Mouse (Mus musculus) megakaryocyte, adult 5-6 weeks (primary cell): ENCODE results near the gene Pwwp2b. TPM values are rescaled to one million over a fixed set of nuclear protein-coding genes. Genes with fewer than 3 reads are reported as not detected.

ENCODE experiments used
- ATAC-seq: 2 replicates; pipeline ENCODE4 v1.8.0; 2016; ENCODE audit warnings: mild to moderate bottlenecking, inconsistent platforms; ENCODE audit not compliant: poor library complexity, severe bottlenecking
- total RNA-seq, 2 experiments: library from RNA; stranded (forward) in 1 of 2; stranded (reverse) in 1 of 2; fragments of 153-499, 151-499 nt in 1 of 2; fragments of 221-1000, 200-1000 nt in 1 of 2; gene quantifications; 2 replicates each; pipeline versions ENCODE4 v1.2.3 to v1.2.4; 2015 to 2017

Pwwp2b gene
- total RNA-seq, 2 experiments from 2014 or later = 2.6 to 3.3 TPM

GRCm38 (mm10) chr7:139296552-139297100 is 48.3 kb downstream of the Pwwp2b start:
- ATAC-seq = peak; percentile 41

- no peak for ATAC-seq
These were observed 50.2 kb downstream of the Pwwp2b start for GRCm38 (mm10) chr7:139298446-139298845.

GRCm38 (mm10) chr7:139299424-139299823 is 51.1 kb downstream of the Pwwp2b start:
- ATAC-seq = peak; percentile 38

GRCm38 (mm10) chr7:139300423-139300822 is 52.1 kb downstream of the Pwwp2b start:
- no peak for ATAC-seq

- no peak for ATAC-seq
These were observed 53.2 kb downstream of the Pwwp2b start for GRCm38 (mm10) chr7:139301505-139301904.

GRCm38 (mm10) chr7:139302314-139302713 is 54.0 kb downstream of the Pwwp2b start:
- ATAC-seq = no peak

GRCm38 (mm10) chr7:139303280-139304011 is 55.2 kb downstream of the Pwwp2b start:
- ATAC-seq = peak; percentile 89

GRCm38 (mm10) chr7:139304322-139304721 is 56.0 kb downstream of the Pwwp2b start:
- ATAC-seq = no peak

- ATAC-seq = no peak
These were observed 58.8 kb downstream of the Pwwp2b start for GRCm38 (mm10) chr7:139307056-139307455.

GRCm38 (mm10) chr7:139308140-139308895 is 60.0 kb downstream of the Pwwp2b start:
- ATAC-seq = no peak

GRCm38 (mm10) chr7:139309106-139309505 is 60.8 kb downstream of the Pwwp2b start:
- ATAC-seq = no peak

GRCm38 (mm10) chr7:139310487-139310951 is 62.2 kb downstream of the Pwwp2b start:
- ATAC-seq = no peak

GRCm38 (mm10) chr7:139312686-139313085 is 64.4 kb downstream of the Pwwp2b start:
- ATAC-seq = no peak

- no peak for ATAC-seq
These were observed 65.1 kb downstream of the Pwwp2b start for GRCm38 (mm10) chr7:139313413-139313812.

- ATAC-seq = no peak
These were observed 66.4 kb downstream of the Pwwp2b start for GRCm38 (mm10) chr7:139314716-139315115.

GRCm38 (mm10) chr7:139319006-139319411 is 70.7 kb downstream of the Pwwp2b start:
- no peak for ATAC-seq

Other genes with a start within 250 kb of the Pwwp2b start
- gene Dpysl4, start 162.5 kb upstream of the Pwwp2b start, total RNA-seq (2015) = not detected in 2 replicates
- gene Dpysl4, start 162.5 kb upstream of the Pwwp2b start, total RNA-seq (2017) = not detected in 2 replicates
- gene Lrrc27, start 35.5 kb upstream of the Pwwp2b start, total RNA-seq (2015) = 1.3 and 3.4 TPM in 2 replicates
- gene Lrrc27, start 35.5 kb upstream of the Pwwp2b start, total RNA-seq (2017) = 0.81 and 3.2 TPM in 2 replicates
- gene Stk32c, start 35.2 kb upstream of the Pwwp2b start, total RNA-seq (2015) = 0.11 TPM in 1 of 2 replicates, not detected in the other
- not detected in 2 replicates for gene Stk32c, start 35.2 kb upstream of the Pwwp2b start, total RNA-seq (2017)
- 11.4 and 11.9 TPM in 2 replicates for gene Inpp5a, start 140.6 kb downstream of the Pwwp2b start, total RNA-seq (2015)
- gene Inpp5a, start 140.6 kb downstream of the Pwwp2b start, total RNA-seq (2017) = 7.6 and 10.5 TPM in 2 replicates